Mouse (Mus musculus): Measurements from ENCODE around the gene Ifrd2. TPM values are rescaled to one million over a fixed set of nuclear protein-coding genes. Genes with fewer than 3 reads are reported as not detected.
A peak's percentile ranks its signal among the peaks of the same experiment; 100 is the strongest.

Gene Ifrd2
- polyA plus RNA-seq, 1 experiment from 2014 or later: 66.4 TPM

DNA sequence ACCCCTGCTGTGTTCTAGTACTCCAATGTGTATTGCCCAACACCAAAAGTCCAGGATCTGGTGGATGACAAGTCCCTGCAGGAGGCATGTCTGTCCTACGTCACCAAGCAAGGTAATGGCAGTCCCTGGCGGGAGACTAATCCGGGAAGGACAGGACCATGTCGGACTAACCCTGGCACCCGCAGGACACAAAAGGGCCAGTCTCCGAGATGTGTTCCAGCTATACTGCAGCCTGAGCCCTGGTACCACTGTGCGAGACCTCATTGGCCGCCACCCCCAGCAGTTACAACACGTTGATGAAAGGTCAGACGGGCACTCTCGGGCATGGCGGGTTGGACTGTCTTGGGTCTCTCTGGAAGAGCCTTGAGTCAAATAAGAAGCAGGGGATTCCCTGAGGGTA, 42.7 kb upstream of the Ifrd2 start:
- H3K4me2 ChIP-seq (replicated peaks): no peak overlapping the region
- H3K27ac ChIP-seq: no peak overlapping the region
- H3K4me3 ChIP-seq (replicated peaks): no peak overlapping the region
- peaks cover 9% of the 10 kb centered on the region; the same call in 1 of the 2 replicates for H3K36me3 ChIP-seq
- H3K27me3 ChIP-seq (replicated peaks): no peaks in the 10 kb centered on the region
- 95% methylated on average over 12 of the region's 12 CpGs for WGBS
- no peak for ATAC-seq
- H3K9ac ChIP-seq: no peak overlapping the region
- no peaks in the 10 kb centered on the region for H3K9me3 ChIP-seq
- peaks cover 28% of the 10 kb centered on the region for H3K4me1 ChIP-seq (replicated peaks)

DNA sequence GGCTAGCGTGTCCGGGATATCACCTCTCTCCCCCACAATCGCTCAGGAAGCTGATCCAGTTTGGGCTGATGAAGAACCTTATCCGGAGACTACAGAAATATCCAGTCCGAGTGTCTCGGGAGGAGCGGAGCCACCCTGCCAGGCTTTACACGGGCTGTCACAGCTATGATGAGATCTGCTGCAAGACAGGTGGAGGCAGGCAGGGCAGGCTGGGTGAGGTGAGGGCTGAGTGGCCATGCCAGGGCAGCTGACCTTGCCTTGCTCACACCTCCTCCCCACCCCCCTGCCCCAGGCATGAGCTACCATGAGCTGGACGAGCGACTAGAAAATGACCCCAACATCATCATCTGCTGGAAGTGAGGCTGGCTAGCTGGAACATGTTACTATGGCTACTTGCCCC, 42.2 kb upstream of the Ifrd2 start:
- Histone ChIP-seq H3K27me3 (replicated peaks) (no peaks in the 10 kb centered on the region), H3K36me3 (peaks cover 4% of the 10 kb centered on the region; the same call in 1 of the 2 replicates), H3K27ac (no peak overlapping the region), H3K9me3 (no peaks in the 10 kb centered on the region), H3K9ac (no peak overlapping the region), H3K4me1 (replicated peaks) (peaks cover 28% of the 10 kb centered on the region), H3K4me3 (replicated peaks) (no peak overlapping the region), H3K4me2 (replicated peaks) (no peak overlapping the region)
- no peak for ATAC-seq
- 86% methylated on average over 10 of the region's 10 CpGs for WGBS

DNA sequence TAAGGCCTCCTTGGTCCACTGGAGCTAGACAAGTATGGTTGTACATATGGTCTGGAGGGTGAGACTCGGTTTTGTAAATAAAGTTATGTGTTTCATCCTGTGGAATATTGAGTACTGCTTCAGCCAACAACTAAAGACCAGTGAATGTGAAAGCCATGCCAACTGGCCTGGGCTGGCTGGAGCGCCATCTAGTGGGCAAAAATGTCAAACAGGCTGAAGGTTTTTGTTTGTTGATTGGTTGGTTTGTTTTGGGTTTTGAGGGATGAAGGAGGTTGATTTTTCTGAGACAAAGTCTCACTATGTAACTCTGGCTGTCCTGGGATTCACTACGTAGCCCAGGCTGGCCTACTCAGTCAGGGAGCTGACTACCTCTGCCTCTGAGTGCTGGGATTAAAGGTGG, 41.8 kb upstream of the Ifrd2 start:
- WGBS: 13% methylated on average over 3 of the region's 3 CpGs
- no peak for ATAC-seq
- Histone ChIP-seq H3K27me3 (replicated peaks) (no peaks in the 10 kb centered on the region), H3K4me3 (replicated peaks) (no peak overlapping the region), H3K4me2 (replicated peaks) (no peak overlapping the region), H3K27ac (no peak overlapping the region), H3K9me3 (no peaks in the 10 kb centered on the region), H3K9ac (no peak overlapping the region), H3K4me1 (replicated peaks) (peaks cover 31% of the 10 kb centered on the region), H3K36me3 (peaks cover 4% of the 10 kb centered on the region; the same call in 1 of the 2 replicates)

DNA sequence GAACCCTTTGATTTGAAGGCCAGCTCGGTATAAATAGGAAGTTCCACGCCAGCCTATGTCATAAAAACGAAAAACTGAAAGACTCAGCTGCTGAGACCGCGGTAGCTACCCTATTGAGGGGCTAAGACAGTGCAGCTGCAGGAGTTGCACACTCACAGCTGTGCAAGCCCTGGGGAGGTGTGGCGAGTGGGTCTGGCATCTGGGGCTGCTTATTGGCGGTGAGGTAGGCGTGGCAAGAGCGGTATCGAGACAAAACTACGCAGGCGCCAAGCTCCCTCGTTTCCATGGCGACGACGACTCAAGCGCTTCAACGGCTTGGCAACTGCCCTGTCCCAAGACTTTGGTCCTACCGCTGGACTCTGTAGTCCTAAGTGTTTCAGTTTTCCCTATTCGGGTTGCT, 40.4 kb upstream of the Ifrd2 start, which contains the start of gene Zmynd10:
Gene Zmynd10, plus strand, starts transcription at position 273 of the 400 bp plus-strand sequence.
- H3K4me1 ChIP-seq (replicated peaks): peaks cover 36% of the 10 kb centered on the region
- no peak within 1 kb of the TSS for H3K9ac ChIP-seq
- H3K4me3 ChIP-seq (replicated peaks): peak within 1 kb of the TSS; percentile 16; the same call in 1 of the 2 replicates
- peak; percentile 48 for ATAC-seq
- H3K27ac ChIP-seq: no peak within 1 kb of the TSS; the same call in 1 of the 2 replicates
- H3K9me3 ChIP-seq: no peaks in the 10 kb centered on the region
- 2% methylated on average over 20 of the region's 20 CpGs for WGBS
- peaks cover 4% of the 10 kb centered on the region; the same call in 1 of the 2 replicates for H3K36me3 ChIP-seq
- no peaks in the 10 kb centered on the region for H3K27me3 ChIP-seq (replicated peaks)
- H3K4me2 ChIP-seq (replicated peaks): peak within 1 kb of the TSS; percentile 53

DNA sequence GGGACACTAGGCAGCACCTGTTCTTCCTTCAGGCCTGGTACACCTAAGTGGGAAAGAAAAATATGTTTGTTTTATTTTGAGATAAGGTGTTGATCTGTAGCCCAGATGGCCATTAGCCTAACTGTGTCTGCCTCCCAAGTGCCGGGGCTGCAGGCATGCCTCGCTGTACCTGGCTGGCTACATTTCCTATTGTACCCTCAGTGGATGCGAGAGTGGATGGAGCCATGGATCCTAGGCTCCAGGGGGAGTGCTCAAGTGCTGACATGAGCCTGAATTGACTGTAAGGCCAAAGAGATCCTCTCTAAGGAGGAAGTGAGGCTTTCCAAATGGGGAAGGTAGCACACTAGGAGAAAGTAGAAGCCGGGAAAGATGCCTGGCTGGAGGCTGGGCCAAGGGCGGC, 39.5 kb upstream of the Ifrd2 start:
- Histone ChIP-seq H3K9me3 (no peaks in the 10 kb centered on the region), H3K4me1 (replicated peaks) (peaks cover 36% of the 10 kb centered on the region), H3K27me3 (replicated peaks) (no peaks in the 10 kb centered on the region), H3K36me3 (peaks cover 4% of the 10 kb centered on the region; the same call in 1 of the 2 replicates), H3K4me2 (replicated peaks) (no peak overlapping the region), H3K9ac (no peak overlapping the region), H3K27ac (no peak overlapping the region), H3K4me3 (replicated peaks) (no peak overlapping the region)
- no peak for ATAC-seq
- 75% methylated on average over 5 of the region's 5 CpGs for WGBS

DNA sequence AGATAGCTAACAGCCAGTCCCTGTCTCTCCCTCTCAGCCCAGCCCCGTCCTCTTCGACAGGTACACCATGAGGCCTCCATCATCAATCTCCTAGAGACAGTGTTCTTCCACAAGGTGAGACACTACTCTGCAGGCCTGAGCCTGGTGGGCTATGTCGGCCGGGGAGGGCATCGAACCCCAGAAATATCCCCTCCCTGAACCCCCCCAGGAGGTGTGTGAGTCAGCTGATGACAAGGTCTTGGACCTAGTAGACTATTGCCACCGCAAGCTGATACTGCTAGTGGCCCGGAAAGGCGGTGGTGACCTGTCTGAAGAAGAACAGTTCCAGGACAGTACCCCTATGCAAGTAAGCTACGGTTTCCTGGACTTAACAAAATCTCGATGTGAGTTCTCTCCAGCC, 38.6 kb upstream of the Ifrd2 start:
- H3K9ac ChIP-seq: no peak overlapping the region
- no peaks in the 10 kb centered on the region for H3K9me3 ChIP-seq
- no peak overlapping the region for H3K4me3 ChIP-seq (replicated peaks)
- H3K36me3 ChIP-seq: peaks cover 4% of the 10 kb centered on the region; the same call in 1 of the 2 replicates
- no peak overlapping the region for H3K4me2 ChIP-seq (replicated peaks)
- 90% methylated on average over 10 of the region's 10 CpGs for WGBS
- no peak for ATAC-seq
- peaks cover 37% of the 10 kb centered on the region for H3K4me1 ChIP-seq (replicated peaks)
- no peaks in the 10 kb centered on the region for H3K27me3 ChIP-seq (replicated peaks)
- H3K27ac ChIP-seq: no peak overlapping the region

DNA sequence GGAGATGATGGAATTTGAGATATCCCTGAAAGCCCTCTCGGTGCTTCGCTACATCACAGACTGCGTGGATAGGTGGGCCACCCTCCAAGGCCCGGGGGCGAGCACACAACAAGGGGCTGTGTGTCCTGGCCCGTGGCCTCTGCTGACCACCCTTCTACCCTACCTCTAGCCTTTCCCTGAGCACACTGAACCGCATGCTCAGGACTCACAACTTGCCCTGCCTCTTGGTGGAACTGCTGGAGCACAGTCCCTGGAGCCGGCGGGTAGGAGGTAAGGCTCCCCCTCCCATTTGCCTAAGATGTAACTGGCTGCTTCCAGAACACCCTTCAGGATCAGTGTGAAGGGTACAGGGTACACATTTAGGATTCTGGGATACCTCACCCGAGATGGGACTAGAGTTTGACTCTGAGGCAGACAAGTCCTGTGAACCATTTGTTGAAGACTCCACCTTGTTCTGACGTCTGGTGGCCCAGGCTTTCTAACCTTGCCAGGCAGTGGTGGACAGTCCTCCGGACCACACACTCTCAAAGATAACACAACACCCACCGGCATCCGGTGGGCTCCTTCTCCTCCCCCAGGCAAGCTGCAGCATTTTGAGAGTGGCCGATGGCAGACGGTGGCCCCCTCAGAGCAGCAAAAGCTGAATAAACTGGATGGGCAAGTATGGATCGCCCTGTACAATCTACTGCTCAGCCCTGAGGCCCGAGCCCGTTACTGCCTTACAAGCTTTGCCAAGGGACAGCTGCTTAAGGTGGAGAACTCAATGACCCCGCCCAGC, 38.0 kb upstream of the Ifrd2 start:
- 88% methylated on average over 20 of the region's 20 CpGs for WGBS
- H3K27me3 ChIP-seq (replicated peaks): no peaks in the 10 kb centered on the region
- no peak overlapping the region for H3K4me2 ChIP-seq (replicated peaks)
- H3K4me1 ChIP-seq (replicated peaks): peaks cover 37% of the 10 kb centered on the region
- H3K4me3 ChIP-seq (replicated peaks): no peak overlapping the region
- no peak overlapping the region for H3K27ac ChIP-seq
- no peaks in the 10 kb centered on the region for H3K9me3 ChIP-seq
- no peak overlapping the region for H3K9ac ChIP-seq
- ATAC-seq: no peak
- no peaks in the 10 kb centered on the region for H3K36me3 ChIP-seq

DNA sequence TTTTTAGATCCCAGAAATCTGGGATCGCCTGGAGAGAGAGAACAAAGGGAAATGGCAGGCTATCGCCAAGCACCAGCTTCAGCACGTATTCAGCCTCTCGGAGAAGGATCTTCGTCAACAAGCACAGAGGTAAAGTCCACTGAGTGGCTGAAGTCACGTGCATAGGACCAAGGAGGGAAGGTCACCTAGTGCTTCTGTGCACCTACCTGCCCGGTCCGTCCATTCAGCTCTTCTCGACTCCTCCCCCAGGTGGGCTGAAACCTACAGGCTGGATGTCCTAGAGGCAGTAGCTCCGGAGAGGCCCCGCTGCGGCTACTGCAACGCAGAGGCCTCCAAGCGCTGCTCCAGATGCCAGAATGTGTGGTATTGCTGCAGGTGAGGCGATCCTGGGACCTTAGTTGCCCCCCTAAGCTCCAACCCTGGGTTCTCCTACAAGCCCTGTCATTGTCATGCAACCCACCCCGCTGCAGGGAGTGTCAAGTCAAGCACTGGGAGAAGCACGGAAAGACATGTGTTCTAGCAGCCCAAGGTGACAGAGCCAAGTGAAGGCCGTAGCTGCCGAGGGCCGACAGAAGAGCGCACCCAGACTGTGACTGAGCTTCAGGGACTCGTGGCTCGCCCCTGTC, 36.8 kb upstream of the Ifrd2 start:
- peak overlapping the region; percentile 71 for H3K9ac ChIP-seq
- H3K4me1 ChIP-seq (replicated peaks): peaks cover 37% of the 10 kb centered on the region
- H3K4me2 ChIP-seq (replicated peaks): peak overlapping the region; percentile 97
- no peak for ATAC-seq
- 34% methylated on average over 23 of the region's 23 CpGs for WGBS
- H3K27me3 ChIP-seq (replicated peaks): no peaks in the 10 kb centered on the region
- peak overlapping the region; percentile 63 for H3K27ac ChIP-seq
- H3K36me3 ChIP-seq: no peaks in the 10 kb centered on the region
- H3K4me3 ChIP-seq (replicated peaks): peak overlapping the region; percentile 56
- H3K9me3 ChIP-seq: no peaks in the 10 kb centered on the region

DNA sequence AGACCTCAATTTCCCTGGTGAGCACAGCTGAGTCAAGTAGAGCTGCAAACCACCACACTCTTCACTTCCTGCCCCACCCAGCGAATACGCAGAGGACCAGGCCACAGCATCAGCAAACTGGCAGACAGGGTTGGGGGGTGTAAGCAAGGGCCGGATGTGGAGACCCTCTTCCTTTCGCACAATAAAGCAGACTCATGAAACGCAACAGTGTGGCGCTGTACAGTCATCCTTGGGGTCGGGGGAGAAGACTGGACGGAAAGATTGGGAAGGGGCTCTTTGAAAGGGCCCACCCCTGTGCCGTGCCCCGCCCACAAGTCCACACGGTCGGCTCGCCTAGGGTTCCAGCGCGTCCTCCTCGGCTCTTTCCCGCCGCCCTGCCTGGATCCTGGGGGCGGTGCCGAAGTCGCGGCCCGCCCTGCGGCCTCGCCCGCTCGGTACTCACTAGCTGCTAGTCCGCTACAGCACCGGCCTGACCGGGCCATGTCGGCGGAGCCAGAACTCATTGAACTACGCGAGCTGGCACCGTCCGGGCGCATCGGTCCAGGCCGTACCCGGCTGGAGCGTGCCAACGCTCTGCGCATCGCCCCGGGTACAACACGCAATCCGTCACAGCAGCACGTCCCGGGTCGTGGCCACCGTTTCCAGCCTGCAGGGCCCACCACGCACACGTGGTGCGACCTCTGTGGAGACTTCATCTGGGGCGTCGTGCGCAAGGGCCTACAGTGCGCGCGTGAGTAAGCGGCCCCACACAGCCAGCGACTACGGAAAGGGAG, 36.1 kb upstream of the Ifrd2 start, which contains the start of gene Rassf1:
Gene Rassf1, plus strand, starts transcription at position 439 of the 773 bp plus-strand sequence.
- WGBS: 1% methylated on average over 63 of the region's 63 CpGs
- ATAC-seq: peak; percentile 53
- peak within 1 kb of the TSS; percentile 71 for H3K9ac ChIP-seq
- H3K4me2 ChIP-seq (replicated peaks): peak within 1 kb of the TSS; percentile 97
- H3K9me3 ChIP-seq: no peaks in the 10 kb centered on the region
- no peaks in the 10 kb centered on the region for H3K27me3 ChIP-seq (replicated peaks)
- H3K4me3 ChIP-seq (replicated peaks): peak within 1 kb of the TSS; percentile 56
- H3K27ac ChIP-seq: peak within 1 kb of the TSS; percentile 63
- no peaks in the 10 kb centered on the region for H3K36me3 ChIP-seq
- peaks cover 43% of the 10 kb centered on the region for H3K4me1 ChIP-seq (replicated peaks)

DNA sequence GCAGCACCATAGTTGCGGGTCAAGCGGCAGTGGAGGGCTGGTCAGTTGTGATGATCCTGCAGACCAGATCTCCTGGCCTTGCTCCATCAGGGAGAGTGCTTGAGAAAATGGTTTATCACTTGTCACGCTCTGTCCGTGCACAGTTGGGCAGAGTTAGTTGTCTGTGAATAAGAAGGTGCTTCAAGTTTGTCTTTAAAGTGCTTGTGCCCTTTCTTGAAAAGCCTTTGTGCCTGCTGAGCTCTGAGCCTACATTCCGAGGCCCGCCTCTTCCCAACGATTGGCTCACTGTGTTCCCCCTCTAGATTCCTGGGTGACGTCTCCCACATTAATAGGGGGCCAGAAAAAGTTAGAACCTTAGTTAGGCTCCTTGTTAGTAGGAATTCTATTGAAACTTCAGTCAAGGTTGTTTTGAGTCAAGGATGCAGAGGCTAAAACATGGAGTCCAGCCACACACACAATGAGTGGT, 35.5 kb upstream of the Ifrd2 start:
- peak overlapping the region; percentile 97 for H3K4me2 ChIP-seq (replicated peaks)
- 17% methylated on average over 8 of the region's 8 CpGs for WGBS
- H3K4me1 ChIP-seq (replicated peaks): peaks cover 43% of the 10 kb centered on the region
- ATAC-seq: no peak
- H3K36me3 ChIP-seq: no peaks in the 10 kb centered on the region
- peak overlapping the region; percentile 71 for H3K9ac ChIP-seq
- no peaks in the 10 kb centered on the region for H3K9me3 ChIP-seq
- peak overlapping the region; percentile 56 for H3K4me3 ChIP-seq (replicated peaks)
- H3K27me3 ChIP-seq (replicated peaks): no peaks in the 10 kb centered on the region
- peak overlapping the region; percentile 63 for H3K27ac ChIP-seq

DNA sequence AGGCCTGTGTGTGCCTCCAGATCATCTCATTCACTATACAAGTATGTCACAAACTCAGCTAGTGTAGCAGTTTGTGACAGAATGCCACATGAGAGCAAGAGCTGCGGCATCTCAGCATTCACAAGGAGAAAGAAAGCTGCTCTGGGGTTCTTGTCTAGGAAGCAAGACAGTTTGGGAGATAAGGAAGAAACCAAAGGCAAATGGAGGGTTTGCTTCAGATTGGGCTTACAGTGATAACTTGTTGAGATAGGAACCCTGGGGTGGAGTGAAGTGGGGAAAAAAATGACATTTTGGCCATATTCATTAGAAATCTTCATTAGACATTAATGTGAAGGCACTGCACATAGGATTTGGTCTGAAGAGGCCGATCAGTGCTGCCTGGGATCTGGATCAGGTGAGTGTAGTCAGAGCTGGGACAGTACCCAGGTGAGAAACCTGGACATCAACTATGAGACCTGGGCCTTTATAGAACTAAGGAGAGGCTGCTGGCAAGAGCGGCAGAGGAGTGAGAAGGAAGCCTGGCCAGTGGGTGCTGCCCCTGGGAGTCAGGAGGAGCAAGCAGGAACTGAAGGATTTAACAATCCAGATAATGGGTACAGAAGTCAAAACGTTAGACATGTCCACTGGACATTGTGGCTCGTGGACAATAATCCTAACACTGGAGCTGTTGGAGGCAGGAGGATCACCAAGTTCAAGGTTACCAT, 34.6 kb upstream of the Ifrd2 start:
- peaks cover 8% of the 10 kb centered on the region for H3K36me3 ChIP-seq
- peak overlapping the region; percentile 97 for H3K4me2 ChIP-seq (replicated peaks)
- no peak overlapping the region for H3K27ac ChIP-seq
- no peak overlapping the region for H3K4me3 ChIP-seq (replicated peaks)
- 77% methylated on average over 5 of the region's 5 CpGs for WGBS
- no peak overlapping the region for H3K9ac ChIP-seq
- no peaks in the 10 kb centered on the region for H3K9me3 ChIP-seq
- no peaks in the 10 kb centered on the region for H3K27me3 ChIP-seq (replicated peaks)
- H3K4me1 ChIP-seq (replicated peaks): peaks cover 38% of the 10 kb centered on the region
- no peak for ATAC-seq
